Mouse (Mus musculus): ENCODE results near the gene Cntfr. TPM values are rescaled to one million over a fixed set of nuclear protein-coding genes. Genes with fewer than 3 reads are reported as not detected.

Gene Cntfr
- polyA plus RNA-seq, 2 experiments, result 0.17 to 0.75 TPM

GRCm38 (mm10) chr4:41635224-41635623, 61.7 kb downstream of the Cntfr start:
- Histone ChIP-seq H3K4me3 (ENCODE audit: insufficient read depth in 1 of 2, low read depth in 2 of 2, low read length in 2 of 2) (no peak overlapping the region), H3K4me1 (replicated peaks; ENCODE audit: control insufficient read depth in 2 of 2, insufficient read depth in 2 of 2, low read length in 1 of 2) (peaks cover 0 to 10% of the 10 kb centered on the region in 2 experiments; a peak in 2 of 4 replicates), H3K4me2 (ENCODE audit: low read depth) (no peak overlapping the region), H3K27me3 (ENCODE audit: control insufficient read depth, insufficient read depth, low read length) (peaks cover 7% of the 10 kb centered on the region), H3K36me3 (replicated peaks; ENCODE audit: control insufficient read depth, insufficient read depth, low read depth) (no peaks in the 10 kb centered on the region), H3K27ac (no peak overlapping the region), H3K9me3 (ENCODE audit: control insufficient read depth, low read length) (no peaks in the 10 kb centered on the region), H3K9ac (replicated peaks) (no peak overlapping the region)
- ATAC-seq (ENCODE audit: insufficient read depth) (no peak), DNase-seq (ENCODE audit: low read depth in 3 of 3, low spot score in 3 of 3) (no peak)
- 49% methylated on average over 8 of the region's 8 CpGs for WGBS (ENCODE audit: insufficient replicate concordance)
- TF ChIP-seq EP300 (IDR thresholded peaks at IDR 0.05; ENCODE audit: low read depth) (no peak), CTCF (IDR thresholded peaks at IDR 0.05; ENCODE audit: low read depth) (0 out of 2 replicates have a peak, but pooled peaks have one; percentile 13)

GRCm38 (mm10) chr4:41634631-41635030, 62.3 kb downstream of the Cntfr start:
- H3K4me2 ChIP-seq (ENCODE audit: low read depth), result no peak overlapping the region
- no peak for TF ChIP-seq EP300 (IDR thresholded peaks at IDR 0.05; ENCODE audit: low read depth)
- no peak for TF ChIP-seq CTCF (IDR thresholded peaks at IDR 0.05; ENCODE audit: low read depth)
- no peak overlapping the region for H3K27ac ChIP-seq
- no peaks in the 10 kb centered on the region for H3K9me3 ChIP-seq (ENCODE audit: control insufficient read depth, low read length)
- no peak for DNase-seq (ENCODE audit: low read depth in 3 of 3, low spot score in 3 of 3)
- no peak for ATAC-seq (ENCODE audit: insufficient read depth)
- 74% methylated on average over 8 of the region's 8 CpGs for WGBS (ENCODE audit: insufficient replicate concordance)
- H3K36me3 ChIP-seq (replicated peaks; ENCODE audit: control insufficient read depth, insufficient read depth, low read depth), result no peaks in the 10 kb centered on the region
- peaks cover 0 to 10% of the 10 kb centered on the region in 2 experiments; a peak in 2 of 4 replicates for H3K4me1 ChIP-seq (replicated peaks; ENCODE audit: control insufficient read depth in 2 of 2, insufficient read depth in 2 of 2, low read length in 1 of 2)
- H3K4me3 ChIP-seq (ENCODE audit: insufficient read depth in 1 of 2, low read depth in 2 of 2, low read length in 2 of 2), result no peak overlapping the region
- H3K27me3 ChIP-seq (ENCODE audit: control insufficient read depth, insufficient read depth, low read length), result peaks cover 7% of the 10 kb centered on the region
- no peak overlapping the region for H3K9ac ChIP-seq (replicated peaks)

GRCm38 (mm10) chr4:41633001-41633400, 63.9 kb downstream of the Cntfr start:
- Histone ChIP-seq H3K27ac (no peak overlapping the region), H3K4me2 (ENCODE audit: low read depth) (no peak overlapping the region), H3K4me3 (ENCODE audit: insufficient read depth in 1 of 2, low read depth in 2 of 2, low read length in 2 of 2) (no peak overlapping the region), H3K27me3 (ENCODE audit: control insufficient read depth, insufficient read depth, low read length) (no peaks in the 10 kb centered on the region; the same call in none of the 2 replicates), H3K4me1 (replicated peaks; ENCODE audit: control insufficient read depth in 2 of 2, insufficient read depth in 2 of 2, low read length in 1 of 2) (peaks cover 0 to 7% of the 10 kb centered on the region in 2 experiments; a peak in 1 of 4 replicates), H3K9me3 (ENCODE audit: control insufficient read depth, low read length) (no peaks in the 10 kb centered on the region), H3K36me3 (replicated peaks; ENCODE audit: control insufficient read depth, insufficient read depth, low read depth) (no peaks in the 10 kb centered on the region), H3K9ac (replicated peaks) (no peak overlapping the region)
- DNase-seq (ENCODE audit: low read depth in 3 of 3, low spot score in 3 of 3) (no peak), ATAC-seq (ENCODE audit: insufficient read depth) (no peak)
- WGBS (ENCODE audit: insufficient replicate concordance), result 53% methylated on average over 9 of the region's 9 CpGs
- TF ChIP-seq CTCF (IDR thresholded peaks at IDR 0.05; ENCODE audit: low read depth), result no peak
- no peak for TF ChIP-seq EP300 (IDR thresholded peaks at IDR 0.05; ENCODE audit: low read depth)

- no peaks in the 10 kb centered on the region for H3K36me3 ChIP-seq (replicated peaks; ENCODE audit: control insufficient read depth, insufficient read depth, low read depth)
- H3K9me3 ChIP-seq (ENCODE audit: control insufficient read depth, low read length), result no peaks in the 10 kb centered on the region
- H3K4me1 ChIP-seq (replicated peaks; ENCODE audit: control insufficient read depth in 2 of 2, insufficient read depth in 2 of 2, low read length in 1 of 2), result peaks cover 0 to 7% of the 10 kb centered on the region in 2 experiments; a peak in 1 of 4 replicates
- ATAC-seq (ENCODE audit: insufficient read depth) (no peak), DNase-seq (ENCODE audit: low read depth in 3 of 3, low spot score in 3 of 3) (no peak)
- H3K27me3 ChIP-seq (ENCODE audit: control insufficient read depth, insufficient read depth, low read length), result no peaks in the 10 kb centered on the region; the same call in 1 of the 2 replicates
- TF ChIP-seq CTCF (IDR thresholded peaks at IDR 0.05; ENCODE audit: low read depth), result no peak
- no peak for TF ChIP-seq EP300 (IDR thresholded peaks at IDR 0.05; ENCODE audit: low read depth)
- 6% methylated on average over 11 of the region's 11 CpGs for WGBS (ENCODE audit: insufficient replicate concordance)
- H3K9ac ChIP-seq (replicated peaks), result no peak overlapping the region
- no peak overlapping the region for H3K4me2 ChIP-seq (ENCODE audit: low read depth)
- no peak overlapping the region for H3K27ac ChIP-seq
- H3K4me3 ChIP-seq (ENCODE audit: insufficient read depth in 1 of 2, low read depth in 2 of 2, low read length in 2 of 2), result no peak overlapping the region
These were observed 65.5 kb downstream of the Cntfr start for GRCm38 (mm10) chr4:41631390-41631789.

- H3K27ac ChIP-seq, result no peak overlapping the region
- DNase-seq (ENCODE audit: low read depth in 3 of 3, low spot score in 3 of 3), result peak in 2 of 3 experiments; percentile 17 to 24
- no peaks in the 10 kb centered on the region for H3K36me3 ChIP-seq (replicated peaks; ENCODE audit: control insufficient read depth, insufficient read depth, low read depth)
These were observed 66.7 kb downstream of the Cntfr start for GRCm38 (mm10) chr4:41630196-41630595.

More at GRCm38 (mm10) chr4:41630196-41630595, 66.7 kb downstream of the Cntfr start:
- Histone ChIP-seq H3K9me3 (ENCODE audit: control insufficient read depth, low read length) (no peaks in the 10 kb centered on the region), H3K4me1 (replicated peaks; ENCODE audit: control insufficient read depth in 2 of 2, insufficient read depth in 2 of 2, low read length in 1 of 2) (peaks cover 0 to 7% of the 10 kb centered on the region in 2 experiments; a peak in 1 of 4 replicates), H3K4me2 (ENCODE audit: low read depth) (0 out of 2 replicates have a peak overlapping the region, but pooled peaks have one; percentile 2), H3K4me3 (ENCODE audit: insufficient read depth in 1 of 2, low read depth in 2 of 2, low read length in 2 of 2) (no peak overlapping the region), H3K9ac (replicated peaks) (no peak overlapping the region), H3K27me3 (ENCODE audit: control insufficient read depth, insufficient read depth, low read length) (no peaks in the 10 kb centered on the region; the same call in 1 of the 2 replicates)
- 44% methylated on average over 6 of the region's 6 CpGs for WGBS (ENCODE audit: insufficient replicate concordance)
- ATAC-seq (ENCODE audit: insufficient read depth), result peak; percentile 70
- TF ChIP-seq EP300 (IDR thresholded peaks at IDR 0.05; ENCODE audit: low read depth) (no peak), CTCF (IDR thresholded peaks at IDR 0.05; ENCODE audit: low read depth) (no peak)
